ENCODE assay signal across 8 mouse cellular contexts in the genomic region with DNA sequence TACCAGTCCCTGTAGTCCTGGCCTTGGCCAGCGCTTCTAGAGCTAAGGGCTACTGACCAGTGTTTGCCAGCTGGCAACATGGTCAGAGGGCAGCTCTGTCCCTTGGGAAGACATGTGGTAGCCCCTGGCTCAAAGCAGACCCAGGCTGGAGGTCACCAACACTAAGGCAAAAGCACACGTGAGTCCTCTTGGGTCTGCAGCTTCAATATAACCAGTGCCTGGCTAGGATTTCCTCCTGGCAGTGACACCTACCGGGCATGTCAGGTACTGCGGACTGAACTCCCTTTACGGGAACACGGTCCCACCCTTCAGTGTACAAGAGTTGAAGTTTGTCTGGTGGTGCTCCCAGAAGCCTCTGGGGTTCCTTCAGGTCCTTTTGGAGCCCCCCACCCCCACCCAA. TPM values are rescaled to one million over a fixed set of nuclear protein-coding genes. Genes with fewer than 3 reads are reported as not detected.
DNase-seq lines count a peak whose midpoint lies in the region; ATAC-seq and TF ChIP-seq lines count a peak whose summit lies in the region.

No protein-coding gene starts in this region.

- no peak for TF ChIP-seq POLR2A in limb, embryonic 14.5 days (IDR thresholded peaks at IDR 0.05; ENCODE audit: borderline replicate concordance, extremely low read depth, insufficient read depth, insufficient read length)

- H3K36me3 ChIP-seq in kidney, embryonic 15.5 days = no peaks in the 10 kb centered on the region
- no peaks in the 10 kb centered on the region for H3K36me3 ChIP-seq in limb, embryonic 14.5 days (ENCODE audit: control insufficient read depth, insufficient read depth, low read length)

- peaks cover 10% of the 10 kb centered on the region; the same call in 1 of the 2 replicates for H3K4me1 ChIP-seq in kidney, embryonic 15.5 days
- H3K4me1 ChIP-seq in limb, embryonic 14.5 days (ENCODE audit: control insufficient read depth, insufficient read depth, low read length) = no peaks in the 10 kb centered on the region

- 14% methylated on average over 6 of the region's 6 CpGs for WGBS in kidney, embryonic 15.5 days
- 17% methylated on average over 6 of the region's 6 CpGs for WGBS in limb, embryonic 14.5 days

- H3K4me3 ChIP-seq in kidney, embryonic 15.5 days (replicated peaks) = no peak overlapping the region
- H3K4me3 ChIP-seq in limb, embryonic 14.5 days (replicated peaks; ENCODE audit: low read length) = no peak overlapping the region

- peaks cover 27% of the 10 kb centered on the region for H3K27me3 ChIP-seq in kidney, embryonic 15.5 days
- H3K27me3 ChIP-seq in limb, embryonic 14.5 days (ENCODE audit: control insufficient read depth, insufficient read depth, low read length) = no peaks in the 10 kb centered on the region

- H3K9ac ChIP-seq in kidney, embryonic 15.5 days = no peak overlapping the region
- H3K9ac ChIP-seq in limb, embryonic 14.5 days (ENCODE audit: low read depth, low read length, severe bottlenecking) = no peak overlapping the region

- DNase-seq in kidney, adult 11 months = peak; percentile 91
- DNase-seq in cerebellum, postnatal 4 days (ENCODE audit: low spot score in 2 of 2) = peak; percentile 88 to 91
- peak; percentile 86 for DNase-seq in gastrocnemius, postnatal 14 days
- DNase-seq in kidney, adult 9 months = peak; percentile 96
- peak; percentile 85 for DNase-seq in limb, embryonic 14.5 days (ENCODE audit: low spot score)
- DNase-seq in naive thymus-derived CD4-positive, alpha-beta T cell, adult 2 months (ENCODE audit: low read depth) = peak; percentile 74
- DNase-seq in spleen, postnatal 4 days (ENCODE audit: low spot score in 2 of 2) = peak; percentile 79 to 92

- no peaks in the 10 kb centered on the region for H3K9me3 ChIP-seq in kidney, embryonic 15.5 days (replicated peaks)
- H3K9me3 ChIP-seq in limb, embryonic 14.5 days (ENCODE audit: control insufficient read depth, low read length) = no peaks in the 10 kb centered on the region

- H3K4me2 ChIP-seq in kidney, embryonic 15.5 days = no peak overlapping the region
- H3K4me2 ChIP-seq in limb, embryonic 14.5 days (replicated peaks; ENCODE audit: low read depth, low read length, severe bottlenecking) = no peak overlapping the region

- intact Hi-C loops in gastrocnemius, postnatal 14 days (cut with DNase I; ENCODE audit: low total_unique reads) = no loop called here

- no peak for ATAC-seq in kidney, embryonic 15.5 days (replicated peaks; ENCODE audit: low FRiP score)
- ATAC-seq in limb, embryonic 14.5 days (ENCODE audit: low FRiP score, low read depth) = peak; percentile 42; the same call in 1 of the 2 replicates

- no peak overlapping the region for H3K27ac ChIP-seq in kidney, embryonic 15.5 days
- no peak overlapping the region for H3K27ac ChIP-seq in limb, embryonic 14.5 days (replicated peaks; ENCODE audit: low read depth, low read length)

RNA-seq across cellular contexts. Expression of gene Slc7a10, which starts 16.8 kb away (rescaled TPM):
- 1.1 and 2.4 TPM in 2 replicates for polyA plus RNA-seq in kidney, embryonic 15.5 days (2015; fragmentation: Nextera tagmentation; extraction: Ambion mirVana)
- total RNA-seq in gastrocnemius, postnatal 14 days (2021) = 1 to 10 TPM in 1 of 2 experiments, under 1 TPM in 1; 0.84 to 1.3 TPM
- polyA plus RNA-seq in limb, embryonic 14.5 days (2012; rRNA removed) = 7.5 and 9.1 TPM in 2 replicates
- 2.7 and 3.2 TPM in 2 replicates for polyA plus RNA-seq in limb, embryonic 14.5 days (2014; fragmentation: Nextera tagmentation; extraction: Ambion mirVana)

RNA-seq across cellular contexts. Expression of gene Lrp3, which starts 46.0 kb away (rescaled TPM):
- 5.2 and 6.3 TPM in 2 replicates for polyA plus RNA-seq in kidney, embryonic 15.5 days (2015; fragmentation: Nextera tagmentation; extraction: Ambion mirVana)
- total RNA-seq in gastrocnemius, postnatal 14 days (2021) = 1 to 10 TPM; 9.1 to 9.8 TPM
- 31.7 and 43.3 TPM in 2 replicates for polyA plus RNA-seq in limb, embryonic 14.5 days (2012; rRNA removed)
- 11.7 and 12.7 TPM in 2 replicates for polyA plus RNA-seq in limb, embryonic 14.5 days (2014; fragmentation: Nextera tagmentation; extraction: Ambion mirVana)

RNA-seq across cellular contexts. Expression of gene Cebpa, which starts 50.2 kb away (rescaled TPM):
- polyA plus RNA-seq in kidney, embryonic 15.5 days (2015; fragmentation: Nextera tagmentation; extraction: Ambion mirVana) = 1.3 and 1.5 TPM in 2 replicates
- 1 to 10 TPM; 3.9 to 4.1 TPM for total RNA-seq in gastrocnemius, postnatal 14 days (2021)
- 23.6 and 25.4 TPM in 2 replicates for polyA plus RNA-seq in limb, embryonic 14.5 days (2012; rRNA removed)
- 13.0 and 14.6 TPM in 2 replicates for polyA plus RNA-seq in limb, embryonic 14.5 days (2014; fragmentation: Nextera tagmentation; extraction: Ambion mirVana)
